In the genomic region with DNA sequence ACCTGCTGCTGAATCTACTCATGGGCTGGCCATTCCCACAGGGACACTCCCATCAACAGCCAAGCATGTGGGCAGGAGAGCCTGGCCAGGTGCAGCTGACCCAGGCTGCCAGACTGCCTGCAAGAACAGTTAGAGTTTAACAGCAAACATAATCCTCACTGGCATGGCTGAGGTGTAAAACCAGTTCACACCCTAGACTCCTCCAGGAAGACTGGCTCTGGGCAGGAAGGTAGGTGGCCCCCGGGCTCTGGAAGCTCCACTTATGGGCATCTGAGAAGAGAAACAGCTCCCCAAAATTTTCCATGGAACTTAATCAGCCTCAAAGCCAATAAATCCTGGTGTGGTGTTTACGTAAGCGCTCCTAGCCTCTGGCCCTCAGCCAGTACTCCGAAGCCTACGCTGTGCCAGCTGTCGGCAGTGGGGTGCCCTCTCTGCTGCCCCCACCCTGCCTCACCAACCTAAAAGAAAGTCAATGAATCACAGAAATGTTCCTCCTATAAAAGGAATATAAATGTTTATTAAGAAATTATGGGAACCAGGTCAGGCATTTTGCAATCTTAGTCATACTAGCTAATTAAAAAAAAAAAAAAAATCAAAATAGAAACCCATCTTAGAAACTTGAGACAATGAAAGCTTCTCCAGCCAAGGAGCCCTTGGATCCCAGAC, we compare ENCODE assay signal across 8 mouse cellular contexts. TPM values are rescaled to one million over a fixed set of nuclear protein-coding genes. Genes with fewer than 3 reads are reported as not detected.
DNase-seq lines count a peak whose midpoint lies in the region; ATAC-seq and TF ChIP-seq lines count a peak whose summit lies in the region.

No protein-coding gene starts in this region.

- peaks cover 13% of the 10 kb centered on the region for H3K4me1 ChIP-seq in testis, adult 2 months (ENCODE audit: control insufficient read depth, insufficient read depth, low read length)
- peaks cover 39% of the 10 kb centered on the region for H3K4me1 ChIP-seq in embryonic facial prominence, embryonic 13.5 days
- H3K4me1 ChIP-seq in stomach, postnatal 0 days (replicated peaks; ENCODE audit: control insufficient read depth, insufficient read depth): peaks cover 24% of the 10 kb centered on the region

- DNase-seq in testis, postnatal 14 days (ENCODE audit: low spot score): no peak
- DNase-seq in heart, postnatal 10 days: peak; percentile 79
- peak; percentile 83 to 87 for DNase-seq in layer of hippocampus, adult 2 months (ENCODE audit: low spot score in 2 of 2)
- DNase-seq in lung, postnatal 14 days: peak; percentile 85
- DNase-seq in stomach, postnatal 0 days (ENCODE audit: low spot score): peak; percentile 79
- no peak for DNase-seq in T-cell, adult 2 months (ENCODE audit: low spot score)

- no peaks in the 10 kb centered on the region for H3K9me3 ChIP-seq in embryonic facial prominence, embryonic 13.5 days
- no peaks in the 10 kb centered on the region for H3K9me3 ChIP-seq in stomach, postnatal 0 days (ENCODE audit: control insufficient read depth, low read length)

- H3K4me3 ChIP-seq in testis, adult 2 months (ENCODE audit: control insufficient read depth, low read depth, low read length): no peak overlapping the region
- no peak overlapping the region for H3K4me3 ChIP-seq in embryonic facial prominence, embryonic 13.5 days
- H3K4me3 ChIP-seq in layer of hippocampus, adult 2 months: peak overlapping the region; percentile 31
- no peak overlapping the region for H3K4me3 ChIP-seq in stomach, postnatal 0 days (ENCODE audit: low read depth, low read length)

- H3K27ac ChIP-seq in testis, adult 2 months (ENCODE audit: control insufficient read depth, insufficient read depth, low read depth, low read length): peak overlapping the region; percentile 63
- peak overlapping the region; percentile 16 for H3K27ac ChIP-seq in embryonic facial prominence, embryonic 13.5 days
- H3K27ac ChIP-seq in layer of hippocampus, adult 2 months: peak overlapping the region; percentile 97
- peak overlapping the region; percentile 92 for H3K27ac ChIP-seq in stomach, postnatal 0 days (replicated peaks)

- TF ChIP-seq POLR2A in testis, adult 2 months (IDR thresholded peaks at IDR 0.05; ENCODE audit: control insufficient read depth, low read depth, low read length): no peak

- no peak for TF ChIP-seq CTCF in testis, adult 2 months (IDR thresholded peaks at IDR 0.05; ENCODE audit: control insufficient read depth, insufficient read depth, insufficient replicate concordance, low read depth, low read length)
- TF ChIP-seq CTCF in layer of hippocampus, adult 2 months (conservative IDR thresholded peaks at IDR 0.05): peak; percentile 41
- peak; percentile 36 for TF ChIP-seq CTCF in stomach, postnatal 0 days (IDR thresholded peaks at IDR 0.05; ENCODE audit: low read depth)

- no peaks in the 10 kb centered on the region for H3K27me3 ChIP-seq in testis, adult 2 months (ENCODE audit: control insufficient read depth, insufficient read depth, low read length)
- no peaks in the 10 kb centered on the region for H3K27me3 ChIP-seq in embryonic facial prominence, embryonic 13.5 days
- H3K27me3 ChIP-seq in stomach, postnatal 0 days (ENCODE audit: control insufficient read depth, insufficient read depth, low read length): no peaks in the 10 kb centered on the region

- no peak overlapping the region for H3K9ac ChIP-seq in embryonic facial prominence, embryonic 13.5 days
- no peak overlapping the region; the same call in 1 of the 2 replicates for H3K9ac ChIP-seq in stomach, postnatal 0 days (ENCODE audit: low read length)

- intact Hi-C loops in heart, postnatal 10 days (cut with DNase I): no loop called here

- ATAC-seq in embryonic facial prominence, embryonic 13.5 days (ENCODE audit: insufficient number of reproducible peaks, insufficient read depth, low FRiP score, low TSS enrichment, low read depth): peak; percentile 52; the same call in 1 of the 2 replicates
- ATAC-seq in stomach, postnatal 0 days (ENCODE audit: low FRiP score, low TSS enrichment): peak; percentile 76

- no peak overlapping the region for H3K4me2 ChIP-seq in embryonic facial prominence, embryonic 13.5 days
- peak overlapping the region; percentile 45 for H3K4me2 ChIP-seq in stomach, postnatal 0 days (replicated peaks; ENCODE audit: low read depth)

- WGBS in embryonic facial prominence, embryonic 13.5 days: 59% methylated on average over 6 of the region's 6 CpGs
- WGBS in stomach, postnatal 0 days: 13% methylated on average over 6 of the region's 6 CpGs

- no peak for TF ChIP-seq EP300 in stomach, postnatal 0 days (optimal IDR thresholded peaks at IDR 0.05)

- H3K36me3 ChIP-seq in testis, adult 2 months (ENCODE audit: control insufficient read depth, insufficient read depth, low read length): no peaks in the 10 kb centered on the region
- H3K36me3 ChIP-seq in embryonic facial prominence, embryonic 13.5 days: no peaks in the 10 kb centered on the region
- H3K36me3 ChIP-seq in stomach, postnatal 0 days (ENCODE audit: control insufficient read depth, insufficient read depth, low read length): no peaks in the 10 kb centered on the region

RNA-seq across cellular contexts. Expression of a gene that starts 8.2 kb away (rescaled TPM):
- polyA plus RNA-seq in testis, adult 2 months (2012; rRNA removed): 0.11 TPM in 1 of 2 replicates, not detected in the other
- not detected in 2 replicates for polyA plus RNA-seq in embryonic facial prominence, embryonic 13.5 days (2015; fragmentation: Nextera tagmentation; extraction: Ambion mirVana)
- total RNA-seq in heart, postnatal 10 days (2021): not detected
- total RNA-seq in layer of hippocampus, adult 2 months (2021): not detected
- polyA plus RNA-seq in stomach, postnatal 0 days (2015; fragmentation: Nextera tagmentation; extraction: Ambion mirVana): not detected in 2 replicates

RNA-seq across cellular contexts. Expression of a gene that starts 13.8 kb away (rescaled TPM):
- 2.8 and 3.8 TPM in 2 replicates for polyA plus RNA-seq in testis, adult 2 months (2012; rRNA removed)
- polyA plus RNA-seq in embryonic facial prominence, embryonic 13.5 days (2015; fragmentation: Nextera tagmentation; extraction: Ambion mirVana): 22.7 and 23.0 TPM in 2 replicates
- 10 to 100 TPM; 63.9 to 96.0 TPM for total RNA-seq in heart, postnatal 10 days (2021)
- total RNA-seq in layer of hippocampus, adult 2 months (2021): 100 to 1,000 TPM; 200 to 216 TPM
- polyA plus RNA-seq in stomach, postnatal 0 days (2015; fragmentation: Nextera tagmentation; extraction: Ambion mirVana): 25.0 and 26.9 TPM in 2 replicates

Comparison
In these comparisons a context has a peak if more than half of its experiments do, and no peak if none do; other contexts are left out.
1. H3K27ac ChIP-seq: peak in every context shown above with its lines; median percentile 97 in layer of hippocampus, adult 2 months; 92 in stomach, postnatal 0 days; 63 in testis, adult 2 months; 16 in embryonic facial prominence, embryonic 13.5 days.
2. DNase-seq: peak in heart, postnatal 10 days (2 of 2), layer of hippocampus, adult 2 months (2 of 2), lung, postnatal 14 days (single experiment) and stomach, postnatal 0 days (single experiment); none in testis, postnatal 14 days (single experiment) and T-cell, adult 2 months (single experiment).